Mouse (Mus musculus): Measurements from ENCODE around the gene Evi2b. TPM values are rescaled to one million over a fixed set of nuclear protein-coding genes. Genes with fewer than 3 reads are reported as not detected.
A peak's percentile ranks its signal among the peaks of the same experiment; 100 is the strongest.

Gene Evi2b
- total RNA-seq, 2 experiments from 2014 or later, result 0.80 to 1.0 TPM

DNA sequence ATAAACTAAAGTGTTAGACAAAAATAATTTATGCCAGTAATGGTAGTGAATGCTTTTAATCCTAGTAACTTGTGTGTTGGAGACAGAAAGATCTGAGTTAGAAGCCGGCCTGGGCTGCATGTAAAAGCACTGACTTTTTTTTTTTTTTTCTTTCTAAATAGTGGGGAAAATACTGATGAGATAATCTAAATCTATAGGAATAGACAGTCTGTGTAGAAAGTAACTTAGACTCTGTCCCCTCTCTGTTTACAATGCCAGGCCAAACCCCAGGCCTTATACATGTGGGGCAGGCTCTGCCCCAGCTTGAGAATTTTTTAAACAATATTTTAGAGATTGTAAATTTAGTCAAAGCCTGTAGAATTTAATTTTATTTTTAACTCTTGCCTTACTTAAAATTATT, 618 bp downstream of the Evi2b start:
- DNase-seq (ENCODE audit: low spot score in 2 of 2), result no peak

DNA sequence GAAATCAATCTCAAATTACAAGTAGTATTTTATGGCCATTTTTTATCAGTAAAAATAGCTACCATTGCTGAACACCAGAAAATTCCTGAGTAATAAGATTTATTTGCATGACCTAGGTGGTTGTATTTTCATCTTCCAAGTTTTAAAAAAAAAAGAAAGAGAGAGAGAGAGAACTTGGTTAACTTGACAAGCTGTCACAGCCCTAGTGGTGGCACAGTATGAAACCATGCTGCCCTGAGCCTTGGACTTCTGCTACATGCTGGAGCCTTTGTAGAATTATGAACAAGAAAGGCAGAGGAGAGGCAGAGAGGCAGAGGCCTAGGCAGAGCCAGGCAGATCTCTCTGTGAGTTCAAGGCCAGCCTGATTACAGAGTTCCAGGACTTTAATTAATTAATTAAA, 1.6 kb downstream of the Evi2b start:
- DNase-seq (ENCODE audit: low spot score in 2 of 2), result no peak

DNA sequence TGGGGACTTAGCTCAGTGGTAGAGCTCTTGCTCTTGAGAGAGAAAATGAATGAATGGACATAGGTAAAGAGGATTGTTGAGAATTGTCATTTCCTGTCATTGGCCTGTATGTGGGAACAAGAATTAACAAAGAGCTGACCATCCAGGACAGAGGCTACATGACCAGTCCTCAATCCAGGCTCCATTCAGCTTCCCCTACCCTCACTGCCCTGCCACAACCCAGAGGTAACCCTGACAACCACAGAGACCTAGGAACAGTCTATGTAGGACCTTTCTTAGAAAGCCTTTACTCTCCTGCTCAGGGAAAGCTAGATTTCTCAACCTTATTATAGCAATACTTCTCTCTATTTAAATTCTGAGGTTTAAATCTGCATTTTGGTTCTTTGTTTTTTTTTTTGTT, 2.8 kb downstream of the Evi2b start:
- no peak for DNase-seq (ENCODE audit: low spot score in 2 of 2)

DNA sequence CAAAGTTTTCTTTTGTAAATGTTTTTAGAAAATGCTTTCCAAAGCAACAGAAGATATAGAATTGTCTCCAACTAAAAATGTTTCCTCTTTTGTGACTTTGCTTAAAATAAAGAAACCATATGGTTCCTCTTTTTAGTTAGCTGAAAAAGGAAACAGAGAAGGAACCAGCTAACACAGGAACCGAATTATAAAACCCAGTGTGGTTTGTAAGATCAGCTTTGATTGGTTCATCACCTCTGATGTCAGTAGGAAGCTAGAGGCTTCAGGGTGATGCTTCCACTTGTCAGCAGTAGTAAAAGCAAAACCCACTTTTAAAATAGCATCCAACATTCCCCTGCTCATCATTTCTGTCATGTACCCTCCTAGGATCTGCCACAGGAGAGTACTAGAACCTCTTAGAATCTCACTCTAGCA, 3.7 kb downstream of the Evi2b start:
- no peak for DNase-seq (ENCODE audit: low spot score in 2 of 2)

DNA sequence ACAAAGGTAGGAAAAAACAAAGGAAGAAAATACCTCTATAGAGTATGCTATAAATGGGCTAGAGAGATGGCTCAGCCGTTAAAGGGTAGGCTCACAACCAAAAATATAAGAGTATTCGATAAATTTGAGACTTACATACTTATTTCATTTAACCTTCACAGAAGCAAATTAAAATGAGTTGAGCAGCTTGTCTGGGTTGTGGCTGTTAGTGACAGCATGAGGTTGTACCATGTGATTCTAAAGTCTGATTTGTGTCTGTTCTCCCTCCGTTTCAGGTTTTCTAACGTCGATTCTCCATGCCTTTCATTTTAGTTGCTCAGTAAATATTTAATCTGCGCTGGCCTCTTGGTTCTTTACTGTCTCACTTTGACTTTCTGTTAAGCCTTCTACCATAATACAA, 4.3 kb downstream of the Evi2b start:
- no peak for DNase-seq (ENCODE audit: low spot score in 2 of 2)

DNA sequence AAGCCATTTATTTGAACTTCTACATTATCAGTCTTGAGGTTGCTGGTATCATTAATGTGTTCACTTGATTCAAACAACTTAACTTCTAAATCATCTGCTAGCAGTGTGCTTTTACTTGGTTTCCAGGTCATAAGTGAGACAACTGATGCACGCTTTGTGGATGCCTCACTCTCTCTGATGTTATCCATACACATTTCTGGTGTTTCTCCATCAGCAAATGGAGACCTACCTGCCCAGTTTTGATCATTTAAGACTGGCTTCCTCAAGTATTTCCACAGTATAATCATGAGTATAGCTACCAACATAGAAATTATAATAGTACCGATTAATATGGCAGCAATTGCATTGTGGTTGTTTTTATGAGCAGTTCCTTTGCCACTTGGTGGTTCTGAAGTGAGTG, 7.8 kb downstream of the Evi2b start:
- no peak for DNase-seq (ENCODE audit: low spot score in 2 of 2)

DNA sequence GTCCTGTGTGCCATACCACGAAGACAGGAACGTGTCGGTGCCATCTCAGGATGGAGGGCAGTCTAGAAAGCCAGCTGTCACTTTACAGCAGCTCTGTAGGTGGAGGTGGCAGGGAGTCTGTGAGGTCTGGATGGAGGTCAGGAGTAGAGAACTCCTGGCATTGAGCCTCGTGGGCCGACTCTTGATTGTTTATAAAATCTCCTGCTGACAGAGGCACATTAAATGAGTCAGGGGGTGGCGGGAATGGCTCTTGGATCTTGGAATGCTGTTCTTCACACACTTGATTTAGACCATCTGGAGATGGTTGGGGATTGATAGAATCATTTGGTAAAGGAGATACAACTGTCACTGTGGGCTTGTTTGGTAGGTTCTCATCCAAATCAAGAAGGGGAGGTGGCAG, 8.2 kb downstream of the Evi2b start:
- no peak for DNase-seq (ENCODE audit: low spot score in 2 of 2)

DNA sequence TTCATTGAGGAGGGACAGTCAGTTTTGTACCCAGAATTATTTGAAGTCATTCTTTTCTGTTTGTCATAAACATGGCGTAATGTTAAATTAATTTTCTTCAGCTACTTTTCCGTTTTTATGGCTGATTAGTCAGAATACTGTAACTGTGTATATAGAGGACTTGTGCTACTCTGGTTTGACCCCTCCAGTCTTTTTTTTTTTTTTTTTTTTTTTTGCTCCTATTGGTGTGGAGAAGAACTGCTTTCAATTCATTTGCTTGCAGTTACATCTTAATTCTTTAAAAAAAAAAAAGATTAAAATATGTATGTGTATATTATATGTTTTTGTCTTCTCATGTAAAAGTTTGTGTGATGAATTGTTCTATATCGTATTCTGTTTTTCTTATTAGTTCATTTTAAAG, 11.6 kb downstream of the Evi2b start:
- no peak for DNase-seq (ENCODE audit: low spot score in 2 of 2)

DNA sequence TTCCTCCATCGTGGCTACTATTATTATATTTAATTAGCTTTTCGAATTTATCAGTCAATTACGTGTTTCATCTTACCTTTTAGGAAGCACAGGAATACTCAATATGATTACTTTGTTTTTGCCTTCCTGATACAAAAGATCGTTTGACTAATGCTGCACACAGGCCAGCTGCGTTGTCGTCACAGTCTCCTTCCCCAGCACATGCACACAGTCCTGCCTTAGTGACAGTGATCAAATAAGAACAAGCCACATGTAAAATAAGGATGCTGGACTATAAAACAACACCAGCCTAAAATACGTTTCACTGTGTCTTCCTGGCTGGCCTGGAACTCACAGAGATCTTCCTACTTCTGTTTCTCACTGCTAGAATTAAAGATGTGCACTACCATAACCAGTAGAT, 19.1 kb downstream of the Evi2b start:
- DNase-seq (ENCODE audit: low spot score in 2 of 2), result no peak

DNA sequence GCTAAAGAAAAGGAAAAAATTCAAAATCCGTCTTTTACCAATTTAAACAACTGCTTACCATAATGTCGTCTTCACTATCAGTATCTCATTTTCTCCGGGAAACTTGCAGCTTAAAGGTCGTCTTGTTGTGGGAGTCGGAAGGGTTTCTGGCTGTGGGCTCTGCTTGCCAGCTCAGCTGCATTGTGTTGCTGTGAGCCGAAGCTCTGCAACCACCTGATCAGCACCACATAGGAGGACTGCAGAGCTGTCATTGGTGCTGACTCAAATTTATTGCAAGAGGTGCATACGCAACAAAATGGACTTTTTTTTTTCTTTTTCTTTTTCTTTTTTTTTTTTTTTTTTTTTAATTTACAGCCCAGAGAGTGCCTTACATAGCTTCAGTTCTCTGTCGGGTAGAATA, 19.7 kb downstream of the Evi2b start, which contains the start of gene Omg:
Omg (minus strand) TSS at position 240 of the 400 bp plus-strand sequence.
- peak; percentile 52 to 62 for DNase-seq (ENCODE audit: low spot score in 2 of 2)

DNA sequence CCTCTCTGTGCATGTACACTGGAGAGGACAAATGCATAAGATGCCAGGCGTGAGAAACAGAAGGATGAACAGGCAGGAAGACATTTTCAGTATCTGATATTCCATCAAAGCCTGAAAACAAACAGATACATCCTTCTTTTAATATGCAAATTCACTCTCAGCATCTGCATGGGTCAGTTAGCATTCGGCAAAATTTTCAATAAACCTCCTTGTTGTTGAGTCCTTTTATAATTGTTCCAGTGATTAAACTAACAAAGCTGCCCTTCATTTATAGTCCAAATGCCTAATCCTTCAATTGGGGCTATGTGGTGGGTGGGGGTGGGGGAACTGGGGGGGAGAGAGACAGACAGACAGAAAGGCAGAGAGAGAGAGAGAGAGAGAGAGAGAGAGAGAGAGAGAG, 20.6 kb downstream of the Evi2b start:
- no peak for DNase-seq (ENCODE audit: low spot score in 2 of 2)

DNA sequence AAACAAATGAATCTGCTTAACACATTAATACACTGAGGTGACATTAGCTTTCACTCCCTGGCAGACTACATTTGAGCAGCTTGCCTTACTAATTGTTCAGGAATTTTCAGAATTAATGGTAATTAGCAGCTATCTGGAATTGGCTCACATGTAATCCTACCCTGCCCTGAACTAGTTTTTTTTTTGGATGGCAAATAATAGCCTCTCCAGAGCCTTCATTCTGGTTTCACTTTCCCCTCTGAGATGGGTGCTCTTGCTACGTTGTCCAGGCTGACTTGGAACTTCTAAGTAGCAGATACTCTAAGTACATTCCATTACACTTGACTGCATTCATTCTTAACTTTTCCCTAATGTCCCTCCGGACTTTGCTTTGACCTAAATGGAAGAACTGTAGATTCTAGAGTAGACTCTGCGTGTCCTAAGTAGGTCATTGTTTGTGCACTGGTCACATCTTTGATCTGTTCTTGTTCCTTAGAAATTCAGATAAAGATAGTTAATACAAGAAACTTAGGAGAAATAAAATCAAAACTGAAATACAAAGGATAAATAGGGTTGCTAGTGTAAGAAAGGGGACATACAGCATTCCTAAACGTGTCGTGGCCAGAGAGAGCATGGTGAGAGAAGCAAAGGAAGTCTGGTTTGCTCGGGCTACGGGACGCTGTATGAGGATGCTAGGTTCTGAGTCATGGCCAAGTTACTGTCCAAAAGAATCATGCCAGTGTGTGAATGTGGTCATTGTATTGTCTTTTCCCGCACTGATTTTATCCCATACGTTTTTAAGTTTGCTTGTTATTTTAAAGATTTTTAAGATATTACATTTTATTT, 28.4 kb downstream of the Evi2b start:
- DNase-seq (ENCODE audit: low spot score in 2 of 2), result no peak

DNA sequence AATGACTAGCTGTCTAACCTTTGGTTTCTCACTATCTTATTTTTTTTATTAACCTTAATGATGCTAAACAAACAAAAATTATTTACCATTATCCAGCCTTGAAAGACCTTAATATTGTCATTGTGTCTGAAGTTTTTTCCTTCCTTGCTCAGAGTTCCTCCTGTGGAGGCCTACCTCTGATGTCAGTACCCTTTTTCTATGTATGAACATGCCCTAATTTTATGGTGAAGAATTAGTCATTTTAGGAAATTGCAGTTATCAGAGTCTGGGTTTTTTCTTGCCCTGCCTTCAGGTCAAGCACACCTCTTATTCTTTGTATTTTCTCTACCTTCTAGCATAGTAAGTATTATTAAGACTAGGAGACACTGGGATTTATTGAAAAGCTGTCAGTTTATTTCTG, 38.8 kb downstream of the Evi2b start:
- no peak for DNase-seq (ENCODE audit: low spot score in 2 of 2)

DNA sequence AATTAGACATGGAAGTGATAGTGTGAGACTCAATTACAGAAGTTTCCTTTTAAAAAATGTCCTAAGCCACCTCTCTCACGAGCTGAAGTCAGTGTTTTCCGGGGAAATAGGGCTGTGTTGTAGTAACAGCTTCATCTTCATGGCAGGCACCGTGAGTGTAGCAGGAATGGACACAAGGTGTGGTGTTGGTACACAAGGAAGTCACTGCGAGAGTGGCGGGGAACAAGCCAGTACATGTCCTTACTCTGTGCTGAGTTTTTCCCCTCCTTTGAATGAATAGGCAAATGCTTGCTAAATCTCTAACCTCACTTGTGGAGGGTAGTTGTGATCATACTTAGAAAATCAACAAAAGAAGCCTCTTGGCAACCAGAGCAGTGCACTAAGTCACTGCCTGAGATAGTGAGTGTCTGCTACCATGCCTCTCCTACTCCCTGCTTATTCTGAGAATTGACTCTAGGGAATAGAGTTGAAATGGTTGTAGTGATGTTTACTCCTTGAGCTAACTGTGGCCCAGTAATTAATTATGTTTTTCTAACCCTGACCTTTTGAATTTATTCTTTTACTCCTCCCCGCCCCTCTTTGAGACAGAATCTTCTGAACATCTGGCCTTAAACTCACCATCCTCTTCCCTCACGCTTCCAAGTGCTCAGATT, 39.6 kb downstream of the Evi2b start:
- no peak for DNase-seq (ENCODE audit: low spot score in 2 of 2)

DNA sequence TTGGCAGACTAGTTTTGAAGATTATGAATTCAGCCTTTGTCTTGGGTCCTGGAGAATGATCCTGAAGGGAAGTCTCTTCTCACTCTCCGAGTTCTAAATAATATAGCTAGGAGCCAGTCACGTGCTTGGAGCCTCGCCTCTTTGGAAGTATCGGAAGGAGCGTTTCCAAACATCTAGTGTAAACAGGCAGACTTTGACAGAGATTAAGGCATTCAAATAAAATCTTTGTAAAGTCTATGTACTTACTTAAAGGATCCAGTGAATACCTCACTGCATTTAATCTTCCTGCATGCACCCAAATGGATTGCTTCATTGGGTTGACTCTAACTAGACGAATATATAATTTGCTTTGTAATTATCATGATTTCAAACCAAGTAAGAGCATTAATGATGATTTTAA, 40.2 kb downstream of the Evi2b start:
- no peak for DNase-seq (ENCODE audit: low spot score in 2 of 2)

DNA sequence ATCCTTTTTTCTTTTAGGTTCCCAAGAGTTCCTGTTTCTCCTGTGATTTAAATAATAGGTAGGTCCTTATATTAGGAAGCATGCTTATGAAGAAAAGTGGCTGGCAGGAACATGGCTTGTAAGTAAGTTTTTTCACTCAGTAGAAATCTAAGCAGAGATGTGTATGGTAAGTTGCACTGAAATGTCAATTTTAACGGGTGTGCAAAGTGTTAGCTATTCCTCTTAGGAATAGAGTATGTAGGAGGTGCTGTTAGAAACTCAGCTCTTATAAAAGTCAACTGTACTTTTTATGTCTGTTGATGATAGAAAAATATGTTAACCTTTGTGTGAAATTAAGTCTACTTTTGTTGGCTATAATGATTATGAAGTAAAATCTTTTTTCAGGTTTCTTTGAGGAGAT, 55.5 kb downstream of the Evi2b start:
- DNase-seq (ENCODE audit: low spot score in 2 of 2), result no peak

Other genes with a start within 250 kb of the Evi2b start
- 1 to 10 TPM in 1 of 2 experiments, not detected in 1; 1.6 TPM for gene Gm9964, start 226.9 kb downstream of the Evi2b start, total RNA-seq (2021)
- 100 to 1,000 TPM; 118 to 122 TPM for gene Nf1, start 184.1 kb downstream of the Evi2b start, total RNA-seq (2021)
- 10 to 100 TPM; 54.2 to 60.6 TPM for gene Omg, start 19.7 kb downstream of the Evi2b start, total RNA-seq (2021)
- under 1 TPM in 1 of 2 experiments, not detected in 1; 0.13 TPM for gene Evi2, start 6.8 kb upstream of the Evi2b start, total RNA-seq (2021)
- 1 to 10 TPM; 3.7 to 4.0 TPM for gene Evi2a, start 6.8 kb upstream of the Evi2b start, total RNA-seq (2021)
- gene Rab11fip4, start 67.5 kb upstream of the Evi2b start, total RNA-seq (2021), result 100 to 1,000 TPM; 147 to 149 TPM

Data from layer of hippocampus, postnatal 10 days (tissue).